Mouse (Mus musculus) heart, embryonic 15.5 days (tissue): ENCODE measurements around the gene Il15ra. TPM values are rescaled to one million over a fixed set of nuclear protein-coding genes. Genes with fewer than 3 reads are reported as not detected.

Source experiments
- ATAC-seq: fragments of 200-750 bp; cut with Nextera tagmentation; replicated peaks from 2 replicates; pipeline ENCODE4 v1.8.0; 2017; ENCODE audit warnings: low read depth, moderate TSS enrichment; ENCODE audit not compliant: insufficient number of reproducible peaks, insufficient read depth, low FRiP score
- H3K27ac ChIP-seq: fragments of 300-500 bp; sonication (generic); 2 replicates; pipeline ENCODE4 v1.5.1; 2015; ENCODE audit warnings: mild to moderate bottlenecking, inconsistent platforms
- H3K27me3 ChIP-seq: fragments of 300-500 bp; sonication (generic); 2 replicates; pipeline ENCODE4 v1.6.1; 2015; ENCODE audit warnings: inconsistent platforms
- H3K36me3 ChIP-seq: fragments of 300-500 bp; sonication (generic); 2 replicates; pipeline ENCODE4 v1.6.1; 2015; ENCODE audit warnings: mild to moderate bottlenecking, inconsistent platforms
- H3K4me1 ChIP-seq: fragments of 300-500 bp; sonication (generic); replicated peaks from 2 replicates; pipeline ENCODE4 v1.6.1; 2015; ENCODE audit warnings: inconsistent platforms
- H3K4me2 ChIP-seq: fragments of 300-500 bp; sonication (generic); 2 replicates; pipeline ENCODE4 v1.6.1; 2015; ENCODE audit warnings: inconsistent platforms, mild to moderate bottlenecking, moderate library complexity
- H3K4me3 ChIP-seq: fragments of 300-500 bp; sonication (generic); 2 replicates; pipeline ENCODE4 v1.5.1; 2015; ENCODE audit warnings: mild to moderate bottlenecking, inconsistent platforms
- H3K9ac ChIP-seq: fragments of 300-500 bp; sonication (generic); 2 replicates; pipeline ENCODE4 v1.6.1; 2015; ENCODE audit warnings: mild to moderate bottlenecking, inconsistent platforms
- H3K9me3 ChIP-seq: fragments of 300-500 bp; sonication (generic); replicated peaks from 2 replicates; pipeline ENCODE4 v1.6.1; 2016; ENCODE audit warnings: inconsistent platforms
- WGBS: fragments of 180-500 bp; shearing (Covaris S2); methylation state at CpG from one replicate; pipeline ENCODE4 v1.1.7; 2015; ENCODE audit warnings: mixed read lengths; 5-methylcytosine and 5-hydroxymethylcytosine counted together
- polyA plus RNA-seq: library from polyadenylated mRNA; unstranded; fragments of >200 nt; fragmentation: Nextera tagmentation; extraction: Ambion mirVana; gene quantifications from 2 replicates; pipeline ENCODE4 v1.2.1, GENCODE M21; 2015

Gene Il15ra
- polyA plus RNA-seq, 1 experiment from 2014 or later, result 11.7 TPM

DNA sequence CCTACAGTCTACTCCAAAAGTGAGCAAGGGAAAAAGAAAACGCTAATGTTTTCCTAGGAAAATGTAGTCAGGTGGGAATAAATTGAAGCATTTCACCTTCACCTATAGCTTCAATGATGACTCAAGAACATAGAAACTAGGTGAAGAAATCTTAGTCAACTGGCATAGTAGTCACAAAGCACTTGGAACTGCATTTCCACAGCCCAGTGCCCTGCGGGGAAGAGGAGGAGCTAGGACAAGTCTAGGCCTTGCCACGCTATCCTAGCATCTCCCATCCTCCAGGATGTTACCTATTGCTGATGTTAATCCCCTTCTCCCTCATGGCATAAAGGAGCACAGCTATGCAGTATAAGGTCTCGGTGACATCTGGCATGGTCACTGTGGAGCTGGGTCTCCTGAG, 57.5 kb downstream of the Il15ra start:
- WGBS, result 93% methylated on average over 4 of the region's 4 CpGs
- ATAC-seq, result no peak
- H3K4me2 ChIP-seq, result no peak overlapping the region
- no peak overlapping the region for H3K27ac ChIP-seq
- no peaks in the 10 kb centered on the region for H3K27me3 ChIP-seq
- H3K9me3 ChIP-seq, result no peaks in the 10 kb centered on the region
- no peak overlapping the region for H3K9ac ChIP-seq
- no peak overlapping the region for H3K4me3 ChIP-seq
- peaks cover 7% of the 10 kb centered on the region; the same call in 1 of the 2 replicates for H3K4me1 ChIP-seq
- peaks cover 95% of the 10 kb centered on the region for H3K36me3 ChIP-seq

DNA sequence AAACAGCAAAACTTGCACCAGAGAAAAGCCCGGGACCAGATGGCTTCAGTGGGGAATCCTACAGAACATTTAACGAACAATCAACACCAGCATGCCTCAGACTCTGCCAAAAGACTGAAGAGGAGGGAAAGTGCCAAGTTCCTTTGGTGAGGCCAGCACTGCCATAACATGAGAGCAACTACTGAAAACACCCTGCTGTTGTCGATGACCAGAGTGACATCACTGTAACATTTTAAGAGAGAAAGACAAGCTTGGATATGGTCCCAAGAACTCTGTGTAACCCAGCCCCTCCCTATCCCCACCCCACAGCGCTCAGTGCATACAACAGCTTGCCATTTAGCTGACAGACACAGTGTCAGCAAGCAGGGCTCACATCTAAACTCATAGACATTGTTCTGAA, 60.6 kb downstream of the Il15ra start:
- Histone ChIP-seq H3K4me3 (no peak overlapping the region), H3K36me3 (peaks cover 85% of the 10 kb centered on the region), H3K9me3 (no peaks in the 10 kb centered on the region), H3K9ac (no peak overlapping the region), H3K4me1 (peaks cover 7% of the 10 kb centered on the region; the same call in 1 of the 2 replicates), H3K27me3 (no peaks in the 10 kb centered on the region), H3K4me2 (no peak overlapping the region), H3K27ac (no peak overlapping the region)
- WGBS, result 56% methylated on average over 4 of the region's 4 CpGs
- ATAC-seq, result 0 out of 2 replicates have a peak, but pooled peaks have one; percentile 18

DNA sequence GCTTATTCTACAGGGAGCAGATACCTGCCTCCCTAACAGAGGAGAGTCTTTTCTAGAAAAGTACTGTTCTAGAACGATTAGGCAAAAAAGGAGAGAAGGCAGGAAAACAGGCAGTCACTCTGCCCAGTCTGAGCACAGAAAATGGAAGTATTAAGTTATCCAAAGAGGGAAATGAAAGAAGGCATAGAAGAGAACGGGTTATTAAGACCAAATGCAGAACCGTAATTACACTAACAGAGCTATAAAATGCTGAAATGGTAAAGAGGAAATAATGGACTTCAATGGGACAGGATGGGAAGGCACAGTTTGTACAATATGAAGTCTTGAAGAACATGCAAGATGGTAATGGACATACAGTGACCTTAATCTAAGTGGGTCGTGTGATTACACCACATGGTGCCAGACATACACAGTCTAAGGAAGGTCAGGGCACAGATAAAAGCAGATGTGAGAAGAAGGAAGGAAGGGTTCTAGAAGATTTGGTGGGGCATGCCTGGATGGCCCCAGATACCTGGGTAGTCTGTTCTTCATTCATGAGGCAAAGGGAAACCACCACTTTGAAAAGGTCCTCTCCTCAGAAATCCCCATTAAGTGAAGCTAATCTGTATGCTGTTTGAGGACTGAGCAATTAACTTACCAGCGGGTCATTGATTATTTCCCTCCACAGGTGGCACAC, 61.5 kb downstream of the Il15ra start:
- WGBS, result 77% methylated on average over 5 of the region's 5 CpGs
- Histone ChIP-seq H3K27me3 (no peaks in the 10 kb centered on the region), H3K9ac (no peak overlapping the region)

DNA sequence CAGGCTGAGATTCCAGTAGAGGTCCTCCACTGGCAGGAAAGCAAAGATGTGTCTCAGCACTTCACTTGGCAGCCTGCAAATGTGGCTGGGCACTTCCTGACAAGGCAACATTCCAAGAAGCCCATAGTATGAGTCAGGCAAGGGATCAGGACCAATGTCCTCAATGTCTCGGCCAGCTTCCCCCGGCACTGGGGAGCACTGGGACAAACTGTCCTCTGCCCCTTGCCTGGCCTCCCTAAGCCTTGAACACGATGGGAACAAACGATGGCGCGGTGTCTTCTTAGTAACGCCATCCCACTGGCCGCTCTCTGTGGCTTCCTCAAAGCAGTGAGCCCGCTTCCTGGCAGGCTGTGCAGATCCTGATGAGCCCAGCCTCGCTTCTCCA, 62.1 kb downstream of the Il15ra start:
- WGBS, result 83% methylated on average over 10 of the region's 10 CpGs
- Histone ChIP-seq H3K9me3 (no peaks in the 10 kb centered on the region), H3K27ac (no peak overlapping the region), H3K9ac (no peak overlapping the region), H3K36me3 (peaks cover 70% of the 10 kb centered on the region), H3K4me2 (no peak overlapping the region), H3K4me1 (peaks cover 7% of the 10 kb centered on the region; the same call in 1 of the 2 replicates), H3K27me3 (no peaks in the 10 kb centered on the region), H3K4me3 (no peak overlapping the region)
- no peak for ATAC-seq

More for the DNA sequence above, 61.5 kb downstream of the Il15ra start:
- Histone ChIP-seq H3K36me3 (peaks cover 75% of the 10 kb centered on the region), H3K4me1 (peaks cover 7% of the 10 kb centered on the region; the same call in 1 of the 2 replicates), H3K27ac (no peak overlapping the region), H3K9me3 (no peaks in the 10 kb centered on the region), H3K4me2 (no peak overlapping the region), H3K4me3 (no peak overlapping the region)
- no peak for ATAC-seq

DNA sequence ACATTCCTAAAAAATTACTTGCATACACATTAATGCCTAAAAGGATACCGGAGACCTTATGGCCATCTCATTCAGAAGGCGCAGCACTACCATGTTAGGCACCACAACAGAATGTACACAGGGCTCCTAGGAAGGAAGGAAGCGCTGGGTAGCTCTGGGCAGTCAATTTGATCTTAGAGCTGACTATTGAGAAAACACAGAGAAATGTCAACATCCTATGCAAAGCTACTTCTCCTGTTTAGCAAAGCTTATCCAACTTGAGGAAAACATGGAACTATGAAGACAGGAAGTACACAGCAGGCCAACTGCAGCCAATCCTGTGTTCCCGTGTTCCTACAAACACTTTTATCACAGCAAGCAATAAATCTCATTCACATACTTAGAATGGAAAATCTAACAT, 66.6 kb downstream of the Il15ra start:
- Histone ChIP-seq H3K4me1 (peaks cover 26% of the 10 kb centered on the region), H3K9me3 (no peaks in the 10 kb centered on the region), H3K4me3 (no peak overlapping the region), H3K9ac (no peak overlapping the region), H3K27ac (no peak overlapping the region), H3K27me3 (no peaks in the 10 kb centered on the region), H3K4me2 (no peak overlapping the region), H3K36me3 (peaks cover 26% of the 10 kb centered on the region)
- ATAC-seq, result no peak
- 87% methylated on average over 4 of the region's 4 CpGs for WGBS

DNA sequence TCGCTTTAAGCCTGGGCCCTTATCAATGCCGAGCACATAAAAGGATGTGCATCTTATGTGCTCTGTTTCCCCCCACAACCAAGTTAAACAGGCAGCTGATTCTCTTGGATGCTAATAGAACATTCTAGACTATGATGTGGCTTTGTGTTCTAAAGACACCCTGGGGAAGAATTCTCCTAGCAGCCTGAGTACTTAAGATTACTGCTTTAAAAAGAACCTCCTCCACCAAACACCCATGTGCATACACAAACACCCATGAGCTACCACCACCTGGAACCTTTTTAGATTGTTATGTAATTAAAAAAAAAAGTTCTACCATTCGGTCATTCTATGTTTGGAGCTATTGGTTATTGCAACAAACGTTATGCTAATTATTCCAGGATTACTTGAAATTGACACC, 67.3 kb downstream of the Il15ra start:
- no peak overlapping the region for H3K4me3 ChIP-seq
- 78% methylated on average over 4 of the region's 4 CpGs for WGBS
- H3K27ac ChIP-seq, result no peak overlapping the region
- no peak overlapping the region for H3K4me2 ChIP-seq
- H3K4me1 ChIP-seq, result peaks cover 24% of the 10 kb centered on the region
- no peak overlapping the region for H3K9ac ChIP-seq
- no peaks in the 10 kb centered on the region for H3K9me3 ChIP-seq
- H3K27me3 ChIP-seq, result no peaks in the 10 kb centered on the region
- no peak for ATAC-seq
- peaks cover 19% of the 10 kb centered on the region for H3K36me3 ChIP-seq

DNA sequence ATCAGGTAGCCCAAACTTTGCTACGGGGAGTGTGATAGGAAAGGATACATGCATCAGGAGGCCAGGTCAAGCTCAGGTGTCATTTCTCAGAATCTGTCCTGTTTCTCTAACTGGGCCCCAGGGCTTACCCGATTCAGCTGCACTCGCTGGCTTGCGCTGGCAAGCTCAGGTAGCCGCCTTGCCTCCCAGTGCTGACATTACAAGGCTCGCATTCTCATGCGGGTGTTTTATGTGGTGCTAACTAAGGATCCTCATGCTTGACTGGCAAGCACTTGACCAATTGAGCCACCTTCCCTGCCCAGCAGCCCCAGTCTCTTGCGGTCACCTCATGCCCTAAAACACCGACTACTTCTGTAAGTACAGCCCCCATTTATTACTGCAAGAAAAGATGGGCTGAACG, 69.3 kb downstream of the Il15ra start:
- peaks cover 30% of the 10 kb centered on the region for H3K4me1 ChIP-seq
- H3K36me3 ChIP-seq, result peaks cover 5% of the 10 kb centered on the region
- H3K4me2 ChIP-seq, result no peak overlapping the region
- no peak for ATAC-seq
- no peaks in the 10 kb centered on the region for H3K9me3 ChIP-seq
- H3K4me3 ChIP-seq, result no peak overlapping the region
- WGBS, result 91% methylated on average over 10 of the region's 10 CpGs
- no peak overlapping the region for H3K27ac ChIP-seq
- no peaks in the 10 kb centered on the region for H3K27me3 ChIP-seq
- H3K9ac ChIP-seq, result no peak overlapping the region

DNA sequence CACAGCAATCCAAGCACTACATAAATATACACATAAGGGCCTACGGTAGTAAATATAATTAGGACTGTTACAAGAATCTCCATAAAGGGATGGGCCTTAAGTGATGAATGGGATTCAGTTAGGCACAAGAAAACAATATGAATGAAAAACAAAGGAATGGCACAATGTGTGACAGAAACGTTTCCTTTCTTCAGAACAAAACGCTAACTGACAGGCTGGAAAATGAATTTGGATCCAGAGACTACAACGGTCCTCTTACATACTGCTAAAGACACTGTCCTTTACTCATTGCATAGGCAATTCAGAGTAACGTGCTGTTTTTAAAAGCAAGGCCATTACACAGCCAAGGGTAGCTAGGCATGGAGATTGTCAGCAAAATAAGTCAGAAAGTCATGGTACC, 70.0 kb downstream of the Il15ra start:
- WGBS, result 88% methylated on average over 5 of the region's 5 CpGs
- H3K4me1 ChIP-seq, result peaks cover 36% of the 10 kb centered on the region
- ATAC-seq, result no peak

DNA sequence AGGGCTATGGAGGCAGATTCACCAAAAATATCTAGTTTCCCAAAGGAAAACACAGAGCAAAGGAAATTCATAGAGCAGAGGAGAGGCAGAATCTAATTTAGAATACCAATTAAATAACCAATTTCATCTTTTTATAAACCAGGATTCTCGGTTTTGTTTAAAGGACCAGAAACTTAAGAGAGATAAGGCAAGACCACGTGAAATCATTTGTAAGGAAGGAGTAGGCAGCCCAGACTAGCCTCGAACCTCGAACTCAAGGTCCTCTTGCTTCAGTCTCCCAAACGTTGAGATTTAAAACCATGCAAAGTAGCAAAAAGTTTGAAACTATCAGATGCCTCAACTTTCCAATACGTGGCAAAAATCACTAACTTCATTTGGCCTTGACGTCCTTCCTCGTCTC, 71.3 kb downstream of the Il15ra start:
- H3K27me3 ChIP-seq, result no peaks in the 10 kb centered on the region
- H3K36me3 ChIP-seq, result peaks cover 4% of the 10 kb centered on the region
- peak overlapping the region; percentile 73 for H3K4me3 ChIP-seq
- ATAC-seq, result no peak
- peaks cover 36% of the 10 kb centered on the region for H3K4me1 ChIP-seq
- peak overlapping the region; percentile 66 for H3K4me2 ChIP-seq
- peak overlapping the region; percentile 93 for H3K27ac ChIP-seq
- 39% methylated on average over 8 of the region's 8 CpGs for WGBS
- H3K9ac ChIP-seq, result peak overlapping the region; percentile 80
- H3K9me3 ChIP-seq, result no peaks in the 10 kb centered on the region

More for the DNA sequence above, 70.0 kb downstream of the Il15ra start:
- H3K9me3 ChIP-seq, result no peaks in the 10 kb centered on the region
- H3K4me3 ChIP-seq, result no peak overlapping the region
- H3K27me3 ChIP-seq, result no peaks in the 10 kb centered on the region
- H3K9ac ChIP-seq, result no peak overlapping the region
- H3K4me2 ChIP-seq, result no peak overlapping the region
- no peaks in the 10 kb centered on the region for H3K36me3 ChIP-seq
- no peak overlapping the region for H3K27ac ChIP-seq

DNA sequence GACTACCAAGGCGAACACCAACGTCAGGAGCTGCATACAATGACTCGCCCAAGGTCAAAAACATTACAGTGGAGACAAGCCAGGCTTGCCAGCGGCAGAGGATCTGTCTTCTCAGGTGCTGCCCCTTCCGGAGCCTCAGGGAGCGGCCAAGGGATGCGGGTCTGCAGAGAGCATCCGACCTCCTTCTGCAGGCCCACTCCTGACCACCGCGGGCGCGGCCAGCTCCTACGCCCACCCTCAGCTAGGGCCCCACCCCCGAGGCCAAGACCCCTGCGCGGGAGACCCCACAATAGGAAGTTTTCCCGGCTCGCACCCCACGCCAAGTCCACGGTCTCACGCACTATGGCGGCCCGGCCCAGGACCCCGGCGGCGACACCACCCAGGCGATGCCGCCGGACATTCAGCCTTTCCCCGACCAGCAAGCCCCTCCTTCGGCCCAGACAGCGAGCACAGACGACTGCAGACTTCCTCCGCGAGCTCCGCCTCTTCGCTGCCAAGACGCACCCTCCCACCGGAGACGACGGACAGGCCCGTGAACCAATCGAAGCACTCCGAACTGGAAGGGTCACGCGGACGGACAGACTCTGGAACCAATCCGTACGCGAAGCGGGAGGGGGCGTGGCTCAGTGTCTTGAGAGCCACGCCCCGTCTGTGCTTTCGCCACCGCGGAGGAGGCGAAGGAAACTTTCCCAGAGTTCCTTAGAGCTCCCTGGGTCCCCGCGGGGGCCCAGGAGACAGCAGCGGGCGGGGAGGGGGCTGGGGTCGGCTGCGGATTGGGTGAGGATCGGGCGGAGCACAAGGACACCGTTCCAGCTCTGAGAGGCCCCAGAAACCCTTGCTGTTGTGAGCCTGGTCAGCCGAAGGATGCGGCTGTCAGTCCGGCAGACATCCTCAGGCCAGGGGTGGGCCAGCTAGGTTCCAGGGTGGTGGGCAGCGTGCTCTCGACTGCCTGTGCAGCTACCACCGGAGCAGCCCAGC, 72.3 kb downstream of the Il15ra start, which contains the start of the genes Fbh1 and Ankrd16:
Gene Fbh1, minus strand, starts transcription at position 492 of the 978 bp plus-strand sequence.
Gene Ankrd16, plus strand, starts transcription at position 786 of the 978 bp plus-strand sequence.
- H3K9me3 ChIP-seq, result no peaks in the 10 kb centered on the region
- peak within 1 kb of the TSS; percentile 84 for H3K4me2 ChIP-seq
- peaks cover 36% of the 10 kb centered on the region for H3K4me1 ChIP-seq
- ATAC-seq, result peak; percentile 95
- no peaks in the 10 kb centered on the region for H3K27me3 ChIP-seq
- H3K27ac ChIP-seq, result peak within 1 kb of the TSS; percentile 98
- H3K9ac ChIP-seq, result peak within 1 kb of the TSS; percentile 80
- WGBS, result under 1% methylated on average over 73 of the region's 73 CpGs
- H3K36me3 ChIP-seq, result peaks cover 14% of the 10 kb centered on the region
- H3K4me3 ChIP-seq, result peak within 1 kb of the TSS; percentile 73

DNA sequence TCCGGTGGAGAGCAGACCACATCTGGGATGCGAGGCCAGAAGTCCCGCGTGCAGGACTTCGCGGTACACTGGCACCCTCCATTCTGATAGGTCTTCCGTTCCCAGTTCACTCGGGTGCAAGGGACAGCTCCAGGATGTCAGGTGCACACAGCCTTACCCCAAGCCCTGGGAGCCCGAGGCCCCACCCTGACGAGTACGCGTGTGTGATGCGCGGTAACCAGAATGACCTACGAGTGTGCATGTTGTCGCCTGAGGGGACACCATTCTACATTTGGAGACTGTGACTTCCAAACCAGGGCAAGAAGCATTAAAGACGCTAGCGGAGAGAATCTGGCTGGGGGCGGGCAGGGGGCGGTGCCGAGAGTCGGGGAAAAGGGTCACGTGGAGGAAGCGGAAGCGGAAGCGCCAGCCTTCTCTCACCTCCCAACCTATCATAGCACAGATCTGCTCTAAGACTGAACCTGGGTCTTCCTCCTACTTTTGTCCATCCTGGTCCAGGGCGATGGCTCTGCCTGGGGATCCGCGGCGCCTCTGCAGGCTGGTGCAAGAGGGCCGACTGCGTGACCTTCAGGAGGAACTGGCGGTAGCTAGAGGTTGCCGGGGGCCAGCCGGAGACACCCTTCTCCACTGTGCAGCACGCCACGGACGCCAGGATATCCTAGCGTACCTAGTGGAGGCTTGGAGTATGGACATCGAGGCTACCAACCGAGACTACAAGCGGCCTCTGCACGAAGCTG, 73.2 kb downstream of the Il15ra start:
- no peaks in the 10 kb centered on the region for H3K9me3 ChIP-seq
- H3K36me3 ChIP-seq, result peaks cover 23% of the 10 kb centered on the region
- H3K4me2 ChIP-seq, result peak overlapping the region; percentile 84
- peak overlapping the region; percentile 76 for H3K9ac ChIP-seq
- H3K27ac ChIP-seq, result peak overlapping the region; percentile 98
- no peaks in the 10 kb centered on the region for H3K27me3 ChIP-seq
- under 1% methylated on average over 43 of the region's 43 CpGs for WGBS
- ATAC-seq, result peak; percentile 84
- peaks cover 36% of the 10 kb centered on the region for H3K4me1 ChIP-seq
- peak overlapping the region; percentile 73 for H3K4me3 ChIP-seq
